ENCODE assay signal across 10 mouse cellular contexts in the genomic region with DNA sequence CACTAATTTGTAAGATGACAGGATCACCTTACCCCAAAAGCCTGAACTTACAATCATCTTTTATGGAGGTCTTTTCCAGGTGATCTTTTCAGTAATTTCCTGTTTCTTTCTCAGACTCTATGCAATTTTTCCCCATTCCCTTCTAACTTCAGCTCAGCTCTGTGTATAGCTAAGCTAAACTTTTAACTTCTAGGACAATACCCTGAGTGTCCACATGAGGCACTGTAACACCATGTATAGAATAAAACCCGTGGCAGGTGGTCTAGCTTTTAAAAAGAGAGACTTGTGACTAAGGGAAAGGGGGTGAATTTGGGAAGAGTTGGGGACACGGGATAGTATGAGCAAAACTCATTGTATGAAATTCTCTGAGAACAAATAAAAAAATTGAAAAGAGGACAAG. TPM values are rescaled to one million over a fixed set of nuclear protein-coding genes. Genes with fewer than 3 reads are reported as not detected.
DNase-seq lines count a peak whose midpoint lies in the region; ATAC-seq lines count a peak whose summit lies in the region.
"Had no signal": no experiment of that assay in that cellular context is flagged by ENCODE, and none has a peak within 500 bp of the region (broad histone marks: within the 10 kb centered on the region; RNA-seq: fewer than 3 reads in every experiment).

No protein-coding gene starts in this region.

- no peaks in the 10 kb centered on the region for H3K27me3 ChIP-seq in midbrain, embryonic 12.5 days
- H3K27me3 ChIP-seq in midbrain, embryonic 13.5 days: no peaks in the 10 kb centered on the region
- no peaks in the 10 kb centered on the region for H3K27me3 ChIP-seq in stomach, embryonic 16.5 days (ENCODE audit: control insufficient read depth, insufficient read depth, low read length)
- H3K27me3 ChIP-seq: liver, embryonic 13.5 days; stomach, embryonic 15.5 days had no signal

- 25% methylated on average over 2 of the region's 2 CpGs for WGBS in midbrain, embryonic 12.5 days
- 17% methylated on average over 2 of the region's 2 CpGs for WGBS in midbrain, embryonic 13.5 days
- 27% methylated on average over 2 of the region's 2 CpGs for WGBS in stomach, embryonic 16.5 days

- no peak overlapping the region for H3K27ac ChIP-seq in midbrain, embryonic 12.5 days (replicated peaks)
- H3K27ac ChIP-seq in midbrain, embryonic 13.5 days: no peak overlapping the region
- H3K27ac ChIP-seq in stomach, embryonic 16.5 days (ENCODE audit: low read length): no peak overlapping the region
- H3K27ac ChIP-seq: liver, embryonic 13.5 days; stomach, embryonic 15.5 days had no signal

- H3K4me3 ChIP-seq in midbrain, embryonic 12.5 days: no peak overlapping the region
- H3K4me3 ChIP-seq in midbrain, embryonic 13.5 days (replicated peaks): no peak overlapping the region
- no peak overlapping the region for H3K4me3 ChIP-seq in stomach, embryonic 16.5 days (replicated peaks; ENCODE audit: low read length)
- H3K4me3 ChIP-seq: liver, embryonic 13.5 days; stomach, embryonic 15.5 days had no signal

- no peaks in the 10 kb centered on the region for H3K4me1 ChIP-seq in midbrain, embryonic 12.5 days
- no peaks in the 10 kb centered on the region for H3K4me1 ChIP-seq in midbrain, embryonic 13.5 days (replicated peaks)
- no peaks in the 10 kb centered on the region for H3K4me1 ChIP-seq in stomach, embryonic 16.5 days (ENCODE audit: control insufficient read depth, insufficient read depth, low read length)
- H3K4me1 ChIP-seq: liver, embryonic 13.5 days; stomach, embryonic 15.5 days had no signal

- H3K36me3 ChIP-seq in midbrain, embryonic 12.5 days: no peaks in the 10 kb centered on the region
- H3K36me3 ChIP-seq in midbrain, embryonic 13.5 days: no peaks in the 10 kb centered on the region
- H3K36me3 ChIP-seq in stomach, embryonic 16.5 days (ENCODE audit: control insufficient read depth, insufficient read depth, low read length): no peaks in the 10 kb centered on the region
- H3K36me3 ChIP-seq: liver, embryonic 13.5 days; stomach, embryonic 15.5 days had no signal

- no peak overlapping the region for H3K4me2 ChIP-seq in midbrain, embryonic 12.5 days (replicated peaks)
- no peak overlapping the region for H3K4me2 ChIP-seq in midbrain, embryonic 13.5 days (replicated peaks)
- no peak overlapping the region for H3K4me2 ChIP-seq in stomach, embryonic 16.5 days (ENCODE audit: low read depth, low read length)
- H3K4me2 ChIP-seq: liver, embryonic 13.5 days; stomach, embryonic 15.5 days had no signal

- ATAC-seq in frontal cortex, adult (ENCODE audit: low TSS enrichment): no peak
- ATAC-seq in midbrain, embryonic 12.5 days (ENCODE audit: low FRiP score, low read depth): 0 out of 2 replicates have a peak, but pooled peaks have one; percentile 45
- no peak for ATAC-seq in midbrain, embryonic 13.5 days
- 0 out of 2 replicates have a peak, but pooled peaks have one; percentile 47 for ATAC-seq in stomach, embryonic 16.5 days (ENCODE audit: insufficient read depth, low FRiP score)

- no peak overlapping the region for H3K9ac ChIP-seq in midbrain, embryonic 12.5 days (replicated peaks)
- no peak overlapping the region for H3K9ac ChIP-seq in midbrain, embryonic 13.5 days (replicated peaks)
- no peak overlapping the region for H3K9ac ChIP-seq in stomach, embryonic 16.5 days (ENCODE audit: low read length)
- H3K9ac ChIP-seq: liver, embryonic 13.5 days; stomach, embryonic 15.5 days had no signal

- H3K9me3 ChIP-seq in midbrain, embryonic 12.5 days: no peaks in the 10 kb centered on the region
- H3K9me3 ChIP-seq in midbrain, embryonic 13.5 days: no peaks in the 10 kb centered on the region
- H3K9me3 ChIP-seq in stomach, embryonic 16.5 days (replicated peaks; ENCODE audit: control insufficient read depth, low read length): no peaks in the 10 kb centered on the region
- H3K9me3 ChIP-seq: liver, embryonic 13.5 days; stomach, embryonic 15.5 days had no signal

- peak; percentile 5 to 47 for DNase-seq in frontal cortex, postnatal 36 days (ENCODE audit: low spot score in 2 of 2)
- DNase-seq in embryo, embryonic 10.5 days (ENCODE audit: low spot score): peak; percentile 80
- peak; percentile 25 to 49 for DNase-seq in layer of hippocampus, postnatal 10 days (ENCODE audit: low spot score in 2 of 2)
- no peak for DNase-seq in natural killer cell, adult 2 months (ENCODE audit: low spot score in 2 of 2)
- DNase-seq: liver, embryonic 13.5 days had no signal

RNA-seq across cellular contexts. Expression of a gene that starts 36.6 kb away (rescaled TPM):
- polyA plus RNA-seq in midbrain, embryonic 12.5 days (2016; fragmentation: Nextera tagmentation; extraction: Ambion mirVana): 0.86 and 1.1 TPM in 2 replicates
- polyA plus RNA-seq in midbrain, embryonic 13.5 days (2015; fragmentation: Nextera tagmentation; extraction: Ambion mirVana): 1.7 and 2.3 TPM in 2 replicates
- 10 to 100 TPM; 19.1 to 20.3 TPM for total RNA-seq in layer of hippocampus, postnatal 10 days (2021)
- 4.9 and 7.0 TPM in 2 replicates for polyA plus RNA-seq in stomach, embryonic 16.5 days (2015; fragmentation: Nextera tagmentation; extraction: Ambion mirVana)

Comparison
In these comparisons a context has a peak if more than half of its experiments do, and no peak if none do; other contexts are left out.
1. ATAC-seq: peak in midbrain, embryonic 12.5 days (single experiment) and stomach, embryonic 16.5 days (single experiment); none in frontal cortex, adult (single experiment) and midbrain, embryonic 13.5 days (single experiment).
2. DNase-seq: peak in frontal cortex, postnatal 36 days (2 of 2), embryo, embryonic 10.5 days (single experiment) and layer of hippocampus, postnatal 10 days (2 of 2); none in natural killer cell, adult 2 months (0 of 2).